Comparison of ENCODE assay signal across 36 mouse cellular contexts in genomic region chr9:121911196-121911595, GRCm38 (mm10). TPM values are rescaled to one million over a fixed set of nuclear protein-coding genes. Genes with fewer than 3 reads are reported as not detected.
"Had no signal": no experiment of that assay in that cellular context is flagged by ENCODE, and none has a peak within 500 bp of the region (broad histone marks: within the 10 kb centered on the region; RNA-seq: fewer than 3 reads in every experiment).

No protein-coding gene starts in this region.

- H3K4me3 ChIP-seq: embryonic facial prominence, embryonic 10.5 days; embryonic facial prominence, embryonic 12.5 days; embryonic facial prominence, embryonic 13.5 days; embryonic facial prominence, embryonic 15.5 days; erythroblast, embryonic 14.5 days; forebrain, embryonic 10.5 days; forebrain, embryonic 12.5 days; forebrain, embryonic 13.5 days; forebrain, embryonic 15.5 days; gastrocnemius, adult 2 months; heart, adult 2 months had no signal

- H3K9me3 ChIP-seq: embryonic facial prominence, embryonic 10.5 days; embryonic facial prominence, embryonic 12.5 days; embryonic facial prominence, embryonic 13.5 days; embryonic facial prominence, embryonic 15.5 days; forebrain, embryonic 10.5 days; forebrain, embryonic 12.5 days; forebrain, embryonic 13.5 days; forebrain, embryonic 15.5 days had no signal

- H3K9ac ChIP-seq: embryonic facial prominence, embryonic 12.5 days; embryonic facial prominence, embryonic 13.5 days; embryonic facial prominence, embryonic 15.5 days; forebrain, embryonic 12.5 days; forebrain, embryonic 13.5 days; forebrain, embryonic 15.5 days; forebrain, postnatal 0 days had no signal

- H3K27ac ChIP-seq: embryonic facial prominence, embryonic 10.5 days; embryonic facial prominence, embryonic 12.5 days; embryonic facial prominence, embryonic 13.5 days; embryonic facial prominence, embryonic 15.5 days; forebrain, embryonic 10.5 days; forebrain, embryonic 12.5 days; forebrain, embryonic 13.5 days; forebrain, embryonic 15.5 days; gastrocnemius, adult 2 months; heart, adult 2 months had no signal

- ATAC-seq: forebrain, embryonic 13.5 days; forebrain, embryonic 14.5 days; forebrain, embryonic 15.5 days; forebrain, embryonic 16.5 days; forebrain, postnatal 0 days had no signal

- H3K36me3 ChIP-seq: embryonic facial prominence, embryonic 10.5 days; embryonic facial prominence, embryonic 12.5 days; embryonic facial prominence, embryonic 13.5 days; embryonic facial prominence, embryonic 15.5 days; forebrain, embryonic 10.5 days; forebrain, embryonic 12.5 days; forebrain, embryonic 15.5 days had no signal

- H3K27me3 ChIP-seq: embryonic facial prominence, embryonic 12.5 days; embryonic facial prominence, embryonic 13.5 days; embryonic facial prominence, embryonic 15.5 days; forebrain, embryonic 12.5 days; forebrain, embryonic 13.5 days; forebrain, embryonic 15.5 days had no signal

- DNase-seq: cerebellum, adult 8-10 months; cerebellum, adult 9-10 months; cerebellum, adult 9-11 months; cerebellum, postnatal 10 days; cerebellum, postnatal 14 days; cerebellum, postnatal 25 days; cerebellum, postnatal 36 days; embryo, embryonic 11 days; forebrain, postnatal 0 days; gastrocnemius, adult 2 months; gastrocnemius, postnatal 10 days; gastrocnemius, postnatal 14 days; gastrocnemius, postnatal 25 days; heart, adult 18-20 months had no signal

- H3K4me1 ChIP-seq: embryonic facial prominence, embryonic 10.5 days; embryonic facial prominence, embryonic 12.5 days; embryonic facial prominence, embryonic 13.5 days; embryonic facial prominence, embryonic 15.5 days; forebrain, embryonic 10.5 days; forebrain, embryonic 12.5 days; forebrain, embryonic 13.5 days; forebrain, embryonic 15.5 days had no signal

- H3K4me2 ChIP-seq: embryonic facial prominence, embryonic 12.5 days; embryonic facial prominence, embryonic 13.5 days; embryonic facial prominence, embryonic 15.5 days; forebrain, embryonic 12.5 days; forebrain, embryonic 13.5 days; forebrain, embryonic 15.5 days had no signal

RNA-seq across cellular contexts. Expression of gene Cyp8b1, which starts 4.9 kb away (rescaled TPM):
- total RNA-seq: common myeloid progenitor, adult 5-6 weeks; forebrain, postnatal 0 days; gastrocnemius, adult 18-20 months; gastrocnemius, adult 2 months; gastrocnemius, adult 8-10 months; gastrocnemius, postnatal 10 days; gastrocnemius, postnatal 14 days; gastrocnemius, postnatal 25 days; gastrocnemius, postnatal 36 days; granulocyte monocyte progenitor cell, adult 5-6 weeks; heart, adult 18-20 months; heart, adult 2 months; heart, adult 8-10 months had no signal
- polyA plus RNA-seq: cortical plate, adult 2 months; embryonic facial prominence, embryonic 10.5 days; embryonic facial prominence, embryonic 11.5 days; embryonic facial prominence, embryonic 12.5 days; embryonic facial prominence, embryonic 13.5 days; embryonic facial prominence, embryonic 15.5 days; erythroblast, embryonic 14.5 days; forebrain, embryonic 10.5 days; forebrain, embryonic 11.5 days; forebrain, embryonic 12.5 days; forebrain, embryonic 13.5 days; forebrain, embryonic 14.5 days; forebrain, embryonic 15.5 days; forebrain, embryonic 16.5 days; forebrain, postnatal 0 days; frontal cortex, adult 2 months had no signal

RNA-seq across cellular contexts. Expression of gene Ackr2, which starts 13.0 kb away (rescaled TPM):
- total RNA-seq: common myeloid progenitor, adult 5-6 weeks; granulocyte monocyte progenitor cell, adult 5-6 weeks had no signal
- polyA plus RNA-seq: embryonic facial prominence, embryonic 13.5 days; erythroblast, embryonic 14.5 days had no signal

RNA-seq across cellular contexts. Expression of gene Fam198a, which starts 39.6 kb away (rescaled TPM):
- total RNA-seq: common myeloid progenitor, adult 5-6 weeks; granulocyte monocyte progenitor cell, adult 5-6 weeks had no signal
- polyA plus RNA-seq: erythroblast, embryonic 14.5 days had no signal
